Mouse (Mus musculus) neural tube, embryonic 15.5 days (tissue): Measurements from ENCODE around the gene Maml2. TPM values are rescaled to one million over a fixed set of nuclear protein-coding genes. Genes with fewer than 3 reads are reported as not detected.
A peak's percentile ranks its signal among the peaks of the same experiment; 100 is the strongest.

Experiments
- ATAC-seq: fragments of 200-750 bp; cut with Nextera tagmentation; 2 replicates; pipeline ENCODE4 v1.8.0; 2017; ENCODE audit warnings: mild to moderate bottlenecking, moderate TSS enrichment, moderate library complexity; ENCODE audit not compliant: low FRiP score
- H3K27ac ChIP-seq: fragments of 300-500 bp; sonication (generic); replicated peaks from 2 replicates; pipeline ENCODE4 v1.5.1; 2015; ENCODE audit warnings: mild to moderate bottlenecking, inconsistent platforms
- H3K27me3 ChIP-seq: fragments of 300-500 bp; sonication (generic); replicated peaks from 2 replicates; pipeline ENCODE4 v1.6.1; 2015; ENCODE audit warnings: inconsistent platforms
- H3K36me3 ChIP-seq: fragments of 300-500 bp; sonication (generic); 2 replicates; pipeline ENCODE4 v1.6.1; 2015; ENCODE audit warnings: inconsistent platforms
- H3K4me1 ChIP-seq: fragments of 300-500 bp; sonication (generic); 2 replicates; pipeline ENCODE4 v1.6.1; 2015; ENCODE audit warnings: inconsistent platforms
- H3K4me2 ChIP-seq: fragments of 300-500 bp; sonication (generic); 2 replicates; pipeline ENCODE4 v1.6.1; 2015; ENCODE audit warnings: inconsistent platforms, mild to moderate bottlenecking, moderate library complexity
- H3K4me3 ChIP-seq: fragments of 300-500 bp; sonication (generic); replicated peaks from 2 replicates; pipeline ENCODE4 v1.5.1; 2015; ENCODE audit warnings: mild to moderate bottlenecking, inconsistent platforms
- H3K9ac ChIP-seq: fragments of 300-500 bp; sonication (generic); replicated peaks from 2 replicates; pipeline ENCODE4 v1.6.1; 2015; ENCODE audit warnings: mild to moderate bottlenecking, inconsistent platforms
- H3K9me3 ChIP-seq: fragments of 300-500 bp; sonication (generic); replicated peaks from 2 replicates; pipeline ENCODE4 v1.6.1; 2016; ENCODE audit warnings: inconsistent platforms
- WGBS: fragments of 180-500 bp; shearing (Covaris S2); methylation state at CpG from one replicate; pipeline ENCODE4 v1.1.7; 2015; ENCODE audit warnings: mixed read lengths; 5-methylcytosine and 5-hydroxymethylcytosine counted together
- polyA plus RNA-seq: library from polyadenylated mRNA; unstranded; fragments of >200 nt; fragmentation: Nextera tagmentation; extraction: Ambion mirVana; gene quantifications from 2 replicates; pipeline ENCODE4 v1.2.1, GENCODE M21; 2015

Gene Maml2
- polyA plus RNA-seq, 1 experiment from 2014 or later = 12.0 TPM

DNA sequence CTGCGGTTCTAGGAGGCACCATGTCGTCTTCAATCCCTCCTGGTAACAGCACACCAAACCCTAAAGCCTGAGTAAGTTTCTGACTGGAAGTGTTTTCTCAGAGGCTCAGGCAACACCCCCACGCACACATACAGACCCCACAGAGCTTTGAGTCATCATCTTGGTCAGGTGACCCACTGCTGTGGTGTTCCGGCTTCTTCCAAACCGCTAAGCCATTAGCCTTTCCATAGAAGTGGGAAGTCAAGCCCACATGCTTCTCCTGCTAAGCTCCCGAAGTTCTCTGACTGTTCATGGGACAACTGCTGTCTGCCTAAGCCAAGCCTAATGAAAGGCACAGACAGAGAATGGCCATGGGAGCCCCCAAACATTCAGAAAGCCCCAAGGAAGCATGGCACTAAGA lies 1.4 kb downstream of the Maml2 start:
- Histone ChIP-seq H3K4me2 (peak overlapping the region; percentile 93), H3K4me1 (peaks cover 68% of the 10 kb centered on the region), H3K9me3 (no peaks in the 10 kb centered on the region), H3K4me3 (peak overlapping the region; percentile 66), H3K27me3 (no peaks in the 10 kb centered on the region), H3K27ac (peak overlapping the region; percentile 82), H3K9ac (0 out of 2 replicates have a peak overlapping the region, but pooled peaks have one; percentile 34), H3K36me3 (no peaks in the 10 kb centered on the region)
- ATAC-seq = no peak
- 65% methylated on average over 6 of the region's 6 CpGs for WGBS

DNA sequence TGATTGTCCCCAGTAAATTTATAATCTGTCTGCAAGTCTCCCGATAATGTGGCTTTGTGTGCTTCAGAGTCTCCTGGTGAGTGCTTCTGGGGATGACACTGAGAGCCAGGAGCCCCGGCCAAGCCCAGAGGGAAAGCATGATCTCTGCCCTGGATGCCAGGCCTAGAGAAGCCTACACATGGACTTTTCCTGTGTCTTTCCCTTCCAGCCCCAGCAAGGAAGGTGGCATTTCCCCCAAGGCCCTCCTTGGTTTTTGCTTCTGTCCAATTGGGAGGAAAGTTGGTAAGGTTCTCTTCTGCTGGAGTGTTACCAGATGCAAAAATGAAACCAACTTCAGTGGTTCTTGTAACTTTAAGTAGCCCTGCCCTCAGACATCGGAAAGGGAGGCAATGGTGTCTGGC lies 2.3 kb downstream of the Maml2 start:
- WGBS = 21% methylated on average over 3 of the region's 3 CpGs
- Histone ChIP-seq H3K27me3 (no peaks in the 10 kb centered on the region), H3K4me3 (peak overlapping the region; percentile 66), H3K9me3 (no peaks in the 10 kb centered on the region), H3K36me3 (no peaks in the 10 kb centered on the region), H3K4me1 (peaks cover 74% of the 10 kb centered on the region), H3K9ac (peak overlapping the region; percentile 34), H3K4me2 (peak overlapping the region; percentile 93), H3K27ac (peak overlapping the region; percentile 82)
- ATAC-seq = no peak

DNA sequence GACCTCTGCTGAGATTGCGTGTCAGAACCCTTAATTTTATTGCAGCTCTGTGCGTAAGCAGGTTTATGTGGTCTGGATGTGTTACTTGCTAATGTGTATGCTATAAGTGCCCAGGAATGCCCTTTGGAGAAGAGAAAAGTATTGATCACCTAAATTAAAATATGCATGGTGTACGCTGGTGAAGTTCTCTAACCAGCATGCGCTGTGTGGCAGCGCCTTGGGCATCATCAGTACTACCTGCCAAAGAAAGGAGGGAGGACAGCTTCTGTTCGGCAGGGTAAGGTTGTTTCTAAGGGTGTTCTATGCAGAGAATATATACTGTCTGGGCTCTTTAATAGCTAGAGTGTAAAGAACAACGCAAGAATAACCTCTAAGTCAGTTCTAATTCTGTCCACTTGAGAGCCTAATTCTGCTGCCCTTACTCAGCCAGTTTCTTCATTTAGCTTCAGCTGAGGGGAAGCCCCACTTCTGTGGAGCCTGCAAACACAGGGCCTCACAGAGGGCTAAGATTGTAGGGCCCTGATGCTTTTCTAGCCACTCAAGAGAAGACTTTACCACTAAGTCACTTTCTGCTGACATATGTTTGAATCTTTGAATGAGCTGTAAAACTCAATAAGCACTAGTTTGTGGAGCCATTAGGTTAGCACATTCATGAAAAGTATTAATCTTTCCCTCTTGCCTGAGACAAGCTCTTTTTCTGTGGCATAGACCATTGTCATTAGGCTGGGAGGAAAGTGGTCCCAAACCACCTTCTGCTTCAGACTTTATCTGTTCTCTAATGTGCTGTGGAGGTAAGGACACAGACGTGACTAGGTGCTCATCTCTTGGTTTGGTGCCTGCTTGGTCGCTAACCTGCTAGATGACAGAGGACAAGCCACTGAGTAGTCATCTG lies 3.4 kb downstream of the Maml2 start:
- peaks cover 72% of the 10 kb centered on the region for H3K4me1 ChIP-seq
- no peaks in the 10 kb centered on the region for H3K36me3 ChIP-seq
- H3K9me3 ChIP-seq = no peaks in the 10 kb centered on the region
- peak overlapping the region; percentile 66 for H3K4me3 ChIP-seq
- H3K4me2 ChIP-seq = peak overlapping the region; percentile 93
- H3K27ac ChIP-seq = peak overlapping the region; percentile 82; the same call in 1 of the 2 replicates
- 35% methylated on average over 9 of the region's 9 CpGs for WGBS
- H3K9ac ChIP-seq = peak overlapping the region; percentile 34; the same call in 1 of the 2 replicates
- H3K27me3 ChIP-seq = no peaks in the 10 kb centered on the region
- no peak for ATAC-seq

DNA sequence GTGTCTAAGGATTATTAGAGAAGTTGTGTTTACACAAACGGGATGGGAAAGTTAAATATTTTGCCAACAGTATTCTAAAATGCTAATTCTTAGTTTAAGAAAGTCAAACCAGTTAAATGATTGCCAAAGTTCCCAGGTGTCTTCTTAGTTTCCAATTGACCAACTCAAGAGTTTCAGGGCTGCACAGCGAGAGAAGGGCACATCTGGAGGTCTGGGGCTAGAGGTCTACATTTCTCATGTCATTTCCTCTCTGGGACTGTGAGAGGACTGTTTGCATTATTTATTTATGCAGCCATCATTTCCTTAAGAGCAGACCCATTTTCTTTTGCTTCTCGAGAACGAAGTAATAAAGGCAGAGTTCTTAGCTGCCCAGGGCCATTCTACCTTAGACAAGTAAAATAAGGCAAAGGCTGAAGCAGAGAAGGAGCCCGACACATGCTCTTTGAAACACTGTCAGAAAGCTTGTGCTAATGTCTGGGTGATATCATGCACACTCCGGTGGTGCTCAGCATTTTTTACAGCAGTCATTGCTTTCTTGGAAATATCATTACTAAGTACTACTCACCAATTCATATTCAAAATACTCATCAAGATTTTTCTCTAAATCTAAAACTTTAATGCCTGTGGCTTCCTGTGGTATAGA lies 4.5 kb downstream of the Maml2 start:
- 0 out of 2 replicates have a peak overlapping the region, but pooled peaks have one; percentile 23 for H3K9ac ChIP-seq
- no peak for ATAC-seq
- 0 out of 2 replicates have a peak overlapping the region, but pooled peaks have one; percentile 6 for H3K4me3 ChIP-seq
- H3K36me3 ChIP-seq = no peaks in the 10 kb centered on the region
- H3K27me3 ChIP-seq = no peaks in the 10 kb centered on the region
- H3K4me2 ChIP-seq = peak overlapping the region; percentile 93
- H3K4me1 ChIP-seq = peaks cover 80% of the 10 kb centered on the region
- WGBS = 30% methylated on average over 6 of the region's 6 CpGs
- H3K27ac ChIP-seq = no peak overlapping the region
- H3K9me3 ChIP-seq = no peaks in the 10 kb centered on the region

DNA sequence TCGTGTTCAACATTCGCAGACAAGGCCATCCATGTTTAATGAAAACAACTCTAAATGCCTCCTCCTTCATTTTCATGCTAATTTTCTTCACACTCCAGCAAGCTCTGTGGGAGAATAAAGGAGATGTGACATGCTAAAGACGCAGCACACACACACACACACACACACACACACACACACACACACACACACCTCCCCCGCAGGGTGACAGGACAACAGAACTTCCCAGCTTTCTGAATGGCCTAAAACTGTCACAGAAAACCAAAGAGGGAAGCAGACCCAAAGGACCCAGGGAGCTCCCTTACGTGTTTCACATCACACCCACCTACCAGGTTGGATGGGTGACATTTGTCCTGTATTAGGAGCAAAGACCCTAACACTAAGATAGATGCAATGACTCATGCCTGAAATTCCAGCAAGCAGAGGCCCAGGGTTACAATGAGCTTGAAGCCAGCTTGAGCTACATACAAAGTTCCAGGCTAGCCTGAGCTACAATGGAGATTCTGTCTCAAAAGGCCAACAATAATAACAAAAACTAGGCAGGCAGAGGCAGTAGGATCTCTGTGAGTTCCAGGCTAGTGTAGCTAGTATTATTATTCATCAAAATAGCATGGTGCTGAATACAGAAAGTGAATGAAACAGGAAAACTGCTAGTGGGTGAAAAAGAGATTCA lies 5.5 kb downstream of the Maml2 start:
- H3K27ac ChIP-seq = 0 out of 2 replicates have a peak overlapping the region, but pooled peaks have one; percentile 2
- H3K4me3 ChIP-seq = no peak overlapping the region

DNA sequence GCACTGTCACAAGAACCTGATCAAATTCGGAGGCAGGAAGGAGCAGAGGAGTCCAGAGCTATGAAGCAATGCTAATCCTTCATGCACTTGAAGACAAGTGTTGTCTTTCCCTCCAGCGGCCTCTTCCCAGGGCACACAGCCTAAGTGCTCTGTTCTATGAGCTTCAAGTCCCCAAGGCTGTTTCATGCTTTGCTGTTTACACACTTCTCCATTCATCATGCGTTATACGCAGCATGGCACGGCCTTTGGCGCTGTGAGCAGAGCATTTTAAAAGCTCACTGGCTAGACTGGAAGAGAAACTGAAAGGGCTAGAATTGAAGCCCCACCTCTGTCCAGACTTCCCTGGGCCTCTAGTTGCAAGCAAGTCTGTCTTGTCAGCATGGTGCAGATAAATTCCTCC lies 6.2 kb downstream of the Maml2 start:
- Histone ChIP-seq H3K27ac (peak overlapping the region; percentile 18; the same call in 1 of the 2 replicates), H3K4me1 (peaks cover 83% of the 10 kb centered on the region), H3K36me3 (no peaks in the 10 kb centered on the region), H3K27me3 (no peaks in the 10 kb centered on the region), H3K9ac (no peak overlapping the region), H3K4me2 (peak overlapping the region; percentile 17; the same call in 1 of the 2 replicates), H3K9me3 (no peaks in the 10 kb centered on the region), H3K4me3 (no peak overlapping the region)
- WGBS = 17% methylated on average over 6 of the region's 6 CpGs
- no peak for ATAC-seq

More for the DNA sequence above, 5.5 kb downstream of the Maml2 start:
- Histone ChIP-seq H3K36me3 (no peaks in the 10 kb centered on the region), H3K9ac (no peak overlapping the region), H3K27me3 (no peaks in the 10 kb centered on the region), H3K4me2 (no peak overlapping the region; the same call in 1 of the 2 replicates), H3K9me3 (no peaks in the 10 kb centered on the region), H3K4me1 (peaks cover 83% of the 10 kb centered on the region)
- no peak for ATAC-seq
- WGBS = 24% methylated on average over 5 of the region's 5 CpGs

DNA sequence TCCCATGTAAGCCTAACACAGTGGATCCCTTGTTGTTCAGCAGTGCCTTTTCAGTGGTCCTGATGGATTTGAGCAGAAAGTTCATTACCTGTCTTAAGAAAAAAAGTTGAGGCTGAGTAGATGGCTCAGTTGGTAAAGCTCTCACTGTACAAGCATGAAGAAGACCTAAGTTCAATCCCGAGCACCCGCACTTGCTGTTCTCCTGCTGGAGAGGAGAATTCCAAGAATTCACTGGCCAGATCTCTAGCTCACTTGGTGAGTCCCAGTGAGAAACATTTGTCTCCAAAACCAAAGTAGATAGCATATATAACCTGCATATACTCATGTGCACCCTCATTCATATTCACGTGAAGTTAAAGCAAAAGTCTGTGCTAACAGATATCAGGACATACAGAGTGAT lies 8.7 kb downstream of the Maml2 start:
- Histone ChIP-seq H3K4me2 (no peak overlapping the region), H3K36me3 (no peaks in the 10 kb centered on the region), H3K9me3 (no peaks in the 10 kb centered on the region), H3K4me3 (no peak overlapping the region), H3K4me1 (peaks cover 74% of the 10 kb centered on the region), H3K27me3 (no peaks in the 10 kb centered on the region), H3K27ac (no peak overlapping the region), H3K9ac (no peak overlapping the region)
- WGBS = 93% methylated on average over 3 of the region's 3 CpGs
- no peak for ATAC-seq

DNA sequence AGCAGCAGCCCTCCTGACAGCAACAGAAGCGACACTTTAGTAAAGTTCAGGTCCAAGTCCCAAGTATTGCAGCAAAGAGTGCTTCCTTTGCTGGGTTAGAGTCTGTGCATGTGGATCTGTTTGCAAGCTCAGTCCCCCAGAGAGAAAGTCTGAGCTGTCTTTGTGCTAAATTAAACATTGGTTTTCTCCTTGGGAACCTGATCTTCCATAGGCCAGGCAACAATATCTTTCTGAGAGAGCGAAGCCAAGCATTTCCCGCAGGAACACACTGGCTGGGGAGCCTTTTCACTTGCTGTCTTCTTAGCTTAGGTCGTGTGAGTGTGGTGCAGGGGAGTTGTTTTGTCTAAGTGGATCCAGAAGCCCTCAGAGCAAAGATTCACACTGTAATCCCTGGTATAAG lies 9.5 kb downstream of the Maml2 start:
- Histone ChIP-seq H3K27ac (peak overlapping the region; percentile 29), H3K9me3 (no peaks in the 10 kb centered on the region), H3K9ac (no peak overlapping the region), H3K27me3 (no peaks in the 10 kb centered on the region), H3K4me3 (no peak overlapping the region), H3K4me2 (no peak overlapping the region), H3K4me1 (peaks cover 66% of the 10 kb centered on the region), H3K36me3 (no peaks in the 10 kb centered on the region)
- ATAC-seq = no peak
- WGBS = 46% methylated on average over 4 of the region's 4 CpGs

DNA sequence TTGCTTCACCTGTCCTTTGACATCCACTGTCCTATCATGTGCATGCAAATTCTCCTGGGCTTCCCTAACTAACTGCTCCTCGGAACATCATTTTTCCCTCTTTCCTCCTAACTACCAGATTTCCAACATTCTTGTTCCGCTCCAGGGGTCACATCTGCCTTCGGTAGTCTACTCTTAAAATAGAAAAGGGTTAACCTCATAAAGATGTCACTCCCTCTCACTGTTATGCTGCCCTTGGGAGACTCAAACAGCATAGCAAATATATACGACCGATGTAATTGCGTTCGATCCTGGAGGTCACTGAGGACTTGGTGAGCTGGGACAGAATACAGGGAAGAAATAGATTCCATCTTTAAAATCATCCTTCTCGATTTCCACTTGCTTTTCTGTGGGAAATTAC lies 11.0 kb downstream of the Maml2 start:
- Histone ChIP-seq H3K36me3 (no peaks in the 10 kb centered on the region), H3K27me3 (no peaks in the 10 kb centered on the region), H3K4me2 (no peak overlapping the region), H3K9ac (no peak overlapping the region), H3K9me3 (no peaks in the 10 kb centered on the region), H3K27ac (no peak overlapping the region), H3K4me3 (no peak overlapping the region), H3K4me1 (peaks cover 54% of the 10 kb centered on the region)
- WGBS = 29% methylated on average over 8 of the region's 8 CpGs
- no peak for ATAC-seq

DNA sequence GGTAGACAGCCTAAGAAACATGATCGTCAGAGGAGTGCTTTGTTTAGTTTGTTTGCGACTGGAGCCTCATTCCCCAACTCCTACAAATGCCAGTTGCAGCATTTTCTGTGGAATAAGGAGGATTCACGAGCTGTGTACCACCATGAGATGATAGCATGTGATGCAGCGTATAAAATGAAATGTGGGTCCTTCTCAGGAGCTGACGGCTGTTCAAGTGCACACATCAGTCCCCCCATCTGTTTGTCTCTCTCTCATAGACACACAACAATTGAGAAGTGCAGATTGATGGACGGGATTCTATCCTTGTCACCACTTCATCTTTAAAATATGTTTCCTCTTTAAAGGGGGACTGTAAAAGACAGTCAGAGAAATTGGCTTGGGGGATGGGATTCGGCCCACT lies 12.1 kb downstream of the Maml2 start:
- ATAC-seq = peak; percentile 34; the same call in 1 of the 2 replicates
- Histone ChIP-seq H3K4me3 (no peak overlapping the region), H3K4me1 (peaks cover 45% of the 10 kb centered on the region), H3K9me3 (no peaks in the 10 kb centered on the region), H3K4me2 (no peak overlapping the region), H3K27me3 (no peaks in the 10 kb centered on the region), H3K36me3 (no peaks in the 10 kb centered on the region), H3K27ac (0 out of 2 replicates have a peak overlapping the region, but pooled peaks have one; percentile 15), H3K9ac (no peak overlapping the region)
- WGBS = 53% methylated on average over 7 of the region's 7 CpGs

DNA sequence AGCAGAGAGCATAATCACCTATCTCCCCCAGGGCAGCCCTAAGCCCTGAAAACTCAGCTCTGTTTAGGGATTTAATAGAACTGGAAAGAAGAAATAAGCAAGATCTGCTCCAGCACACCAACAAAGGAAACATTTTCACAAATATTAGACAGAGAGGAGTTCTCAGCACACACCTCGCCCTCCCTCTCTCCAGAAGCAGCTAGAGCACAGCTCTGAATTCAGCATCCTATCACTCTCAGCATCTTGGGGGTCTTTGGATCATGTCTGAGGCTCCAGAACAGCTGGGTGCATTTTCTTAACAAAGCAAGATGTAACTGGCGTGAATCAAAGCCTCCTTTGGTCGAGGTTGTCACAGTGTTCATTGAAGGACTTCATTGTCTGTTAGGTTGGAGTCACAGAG lies 12.5 kb downstream of the Maml2 start:
- Histone ChIP-seq H3K27ac (no peak overlapping the region), H3K27me3 (no peaks in the 10 kb centered on the region), H3K36me3 (no peaks in the 10 kb centered on the region), H3K9me3 (no peaks in the 10 kb centered on the region), H3K4me1 (peaks cover 48% of the 10 kb centered on the region), H3K9ac (no peak overlapping the region), H3K4me3 (no peak overlapping the region), H3K4me2 (no peak overlapping the region)
- 41% methylated on average over 3 of the region's 3 CpGs for WGBS
- no peak for ATAC-seq
